Mouse (Mus musculus) effector memory CD4-positive, alpha-beta T cell, adult 5 months (primary cell): ENCODE measurements around the gene Tm4sf1. TPM values are rescaled to one million over a fixed set of nuclear protein-coding genes. Genes with fewer than 3 reads are reported as not detected.

Experiments
- polyA plus RNA-seq: library from polyadenylated mRNA; unstranded; fragments of 100-300 nt; shearing (Covaris generic); gene quantifications from one replicate; pipeline ENCODE4 v1.2.1, GENCODE M21; 2017

Tm4sf1 gene
- 0.50 TPM for polyA plus RNA-seq

DNA sequence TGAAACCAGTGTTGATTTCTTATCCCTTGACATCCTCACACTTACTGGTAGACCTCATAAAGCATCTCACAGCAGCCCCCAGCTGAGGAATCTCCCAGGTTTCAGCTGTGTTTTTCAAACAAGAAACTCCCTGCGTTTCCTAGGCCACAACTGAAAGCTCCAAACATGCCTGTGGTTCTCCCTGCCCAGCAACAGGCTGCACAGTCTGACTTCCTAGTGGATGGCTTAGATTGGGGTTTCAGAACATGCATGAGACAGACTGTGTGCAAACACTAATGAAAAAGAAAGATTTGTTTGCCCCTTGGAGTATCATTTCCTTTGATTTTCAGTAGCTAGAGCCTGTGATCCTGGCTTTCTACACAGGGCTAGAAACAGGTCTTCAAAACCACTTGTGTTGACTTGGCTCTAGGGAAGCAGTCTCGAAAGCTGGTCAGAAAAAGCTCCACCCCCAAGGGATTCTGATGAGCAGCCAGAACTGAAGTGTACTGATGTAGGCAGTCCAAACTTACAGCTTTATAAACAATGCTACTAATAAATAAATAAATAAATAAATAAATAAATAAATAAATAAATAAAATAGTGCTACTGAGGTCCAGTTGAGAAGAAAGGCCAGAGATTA is at the start of gene Tm4sf1:
TSS of gene Tm4sf1 (minus strand) at position 68 of the 619 bp plus-strand sequence.

Other genes with a start within 250 kb of the Tm4sf1 start
- gene Tm4sf4, start 123.3 kb upstream of the Tm4sf1 start, polyA plus RNA-seq = not detected